Mouse (Mus musculus) neural tube, embryonic 11.5 days (tissue): Measurements from ENCODE around the gene Arntl. TPM values are rescaled to one million over a fixed set of nuclear protein-coding genes. Genes with fewer than 3 reads are reported as not detected.
"Not testable (repeated sequence)": the region's sequence is repeated elsewhere in the genome, so short reads cannot be mapped to it uniquely, and the experiment has no call there.

ENCODE experiments used
- ATAC-seq: fragments of 200-750 bp; cut with Nextera tagmentation; 2 replicates; pipeline ENCODE4 v1.8.0; 2017; ENCODE audit warnings: moderate number of reproducible peaks, mild to moderate bottlenecking, moderate TSS enrichment, moderate library complexity; ENCODE audit not compliant: insufficient read depth, low FRiP score, low TSS enrichment
- DNase-seq: peaks from one replicate; pipeline ENCODE4 v3.0.0-alpha.2; 2015; ENCODE audit warnings: low spot score
- H3K27ac ChIP-seq: fragments of 300-500 bp; sonication (generic); 2 replicates; pipeline ENCODE4 v1.5.1; 2014; ENCODE audit warnings: low read depth, mild to moderate bottlenecking, low read length
- H3K27me3 ChIP-seq: fragments of 300-500 bp; sonication (generic); 2 replicates; pipeline ENCODE4 v1.6.1; 2014; ENCODE audit warnings: mild to moderate bottlenecking, low read length, mixed read lengths; ENCODE audit not compliant: control insufficient read depth, insufficient read depth
- H3K36me3 ChIP-seq: fragments of 300-500 bp; sonication (generic); 2 replicates; pipeline ENCODE4 v1.6.1; 2014; ENCODE audit warnings: mild to moderate bottlenecking, low read length, moderate library complexity, mixed read lengths; ENCODE audit not compliant: control insufficient read depth, insufficient read depth
- H3K4me1 ChIP-seq: fragments of 300-500 bp; sonication (generic); 2 replicates; pipeline ENCODE4 v1.6.1; 2014; ENCODE audit warnings: low read length, mixed read lengths; ENCODE audit not compliant: control insufficient read depth, insufficient read depth
- H3K4me2 ChIP-seq: fragments of 300-500 bp; sonication (generic); 2 replicates; pipeline ENCODE4 v1.6.1; 2014; ENCODE audit warnings: low read depth, mild to moderate bottlenecking, moderate library complexity
- H3K4me3 ChIP-seq: fragments of 300-500 bp; sonication (generic); 2 replicates; pipeline ENCODE4 v1.5.1; 2014; ENCODE audit warnings: low read depth, low read length
- H3K9ac ChIP-seq: fragments of 300-500 bp; sonication (generic); 2 replicates; pipeline ENCODE4 v1.6.1; 2014; ENCODE audit warnings: mild to moderate bottlenecking, low read length
- H3K9me3 ChIP-seq: fragments of 300-500 bp; sonication (generic); 2 replicates; pipeline ENCODE4 v1.6.1; 2016; ENCODE audit warnings: low read length; ENCODE audit not compliant: control insufficient read depth
- WGBS: fragments of 180-500 bp; shearing (Covaris S2); extraction: QIAGEN DNeasy Blood & Tissue Kit; methylation state at CpG from one replicate; pipeline ENCODE4 v1.1.7; 2014; 5-methylcytosine and 5-hydroxymethylcytosine counted together
- polyA plus RNA-seq: library from polyadenylated mRNA; unstranded; fragments of >200 nt; fragmentation: Nextera tagmentation; extraction: Ambion mirVana; gene quantifications from 2 replicates; pipeline ENCODE4 v1.2.1, GENCODE M21; 2014

The Arntl gene
- polyA plus RNA-seq, 1 experiment from 2014 or later: 8.6 TPM

- H3K27ac ChIP-seq: no peak overlapping the region
- no peak for DNase-seq
- 89% methylated on average over 6 of the region's 6 CpGs for WGBS
These were observed 44.3 kb downstream of the Arntl start for GRCm38 (mm10) chr7:113251554-113251953.

GRCm38 (mm10) chr7:113253777-113254405 lies 46.6 kb downstream of the Arntl start:
- no peaks in the 10 kb centered on the region for H3K4me1 ChIP-seq
- H3K4me2 ChIP-seq: no peak overlapping the region
- H3K27me3 ChIP-seq: no peaks in the 10 kb centered on the region
- WGBS: 92% methylated on average over 7 of the region's 7 CpGs
- no peaks in the 10 kb centered on the region for H3K9me3 ChIP-seq
- ATAC-seq (no peak), DNase-seq (no peak)
- H3K9ac ChIP-seq: no peak overlapping the region
- no peak overlapping the region for H3K27ac ChIP-seq
- H3K36me3 ChIP-seq: no peaks in the 10 kb centered on the region
- no peak overlapping the region for H3K4me3 ChIP-seq

More at GRCm38 (mm10) chr7:113251554-113251953, 44.3 kb downstream of the Arntl start:
- no peaks in the 10 kb centered on the region for H3K36me3 ChIP-seq
- no peaks in the 10 kb centered on the region for H3K4me1 ChIP-seq
- H3K27me3 ChIP-seq: no peaks in the 10 kb centered on the region
- H3K4me2 ChIP-seq: no peak overlapping the region
- H3K9me3 ChIP-seq: no peaks in the 10 kb centered on the region
- ATAC-seq: no peak
- no peak overlapping the region for H3K4me3 ChIP-seq
- no peak overlapping the region for H3K9ac ChIP-seq

- peak; percentile 61 for DNase-seq
- no peak overlapping the region for H3K27ac ChIP-seq
- ATAC-seq: no peak
- H3K4me3 ChIP-seq: no peak overlapping the region
- no peak overlapping the region for H3K4me2 ChIP-seq
- no peaks in the 10 kb centered on the region for H3K36me3 ChIP-seq
- no peaks in the 10 kb centered on the region for H3K9me3 ChIP-seq
- no peak overlapping the region for H3K9ac ChIP-seq
- H3K27me3 ChIP-seq: no peaks in the 10 kb centered on the region
- 50% methylated on average over 4 of the region's 4 CpGs for WGBS
- H3K4me1 ChIP-seq: no peaks in the 10 kb centered on the region
These were observed 48.8 kb downstream of the Arntl start for GRCm38 (mm10) chr7:113256046-113256445.

- Histone ChIP-seq H3K27ac (no peak overlapping the region), H3K27me3 (no peaks in the 10 kb centered on the region), H3K4me2 (no peak overlapping the region), H3K9me3 (no peaks in the 10 kb centered on the region), H3K36me3 (no peaks in the 10 kb centered on the region), H3K4me3 (no peak overlapping the region), H3K4me1 (no peaks in the 10 kb centered on the region), H3K9ac (no peak overlapping the region)
- no peak for ATAC-seq
- DNase-seq: no peak
- WGBS: 75% methylated on average over 4 of the region's 4 CpGs
These were observed 51.2 kb downstream of the Arntl start for GRCm38 (mm10) chr7:113258430-113258829.

- Histone ChIP-seq H3K27me3 (no peaks in the 10 kb centered on the region), H3K36me3 (no peaks in the 10 kb centered on the region), H3K9ac (no peak overlapping the region), H3K4me2 (no peak overlapping the region), H3K4me3 (no peak overlapping the region), H3K27ac (no peak overlapping the region), H3K9me3 (no peaks in the 10 kb centered on the region), H3K4me1 (no peaks in the 10 kb centered on the region)
- ATAC-seq (no peak), DNase-seq (no peak)
- WGBS: 74% methylated on average over 21 of the region's 21 CpGs
These were observed 53.3 kb downstream of the Arntl start for GRCm38 (mm10) chr7:113260321-113261167.

GRCm38 (mm10) chr7:113261690-113262089 lies 54.4 kb downstream of the Arntl start:
- Histone ChIP-seq H3K4me3 (no peak overlapping the region), H3K27ac (no peak overlapping the region), H3K9ac (no peak overlapping the region), H3K4me1 (no peaks in the 10 kb centered on the region), H3K4me2 (no peak overlapping the region), H3K9me3 (no peaks in the 10 kb centered on the region), H3K36me3 (no peaks in the 10 kb centered on the region), H3K27me3 (no peaks in the 10 kb centered on the region)
- ATAC-seq (no peak), DNase-seq (no peak)
- WGBS: 32% methylated on average over 3 of the region's 3 CpGs

GRCm38 (mm10) chr7:113262510-113263467 lies 55.5 kb downstream of the Arntl start:
- H3K27me3 ChIP-seq, H3K27ac ChIP-seq, H3K36me3 ChIP-seq, ATAC-seq, H3K9ac ChIP-seq, H3K4me2 ChIP-seq, H3K9me3 ChIP-seq, H3K4me1 ChIP-seq, H3K4me3 ChIP-seq, DNase-seq: not testable (repeated sequence)
- 44% methylated on average over 14 of the region's 14 CpGs for WGBS

- DNase-seq: no peak
- no peaks in the 10 kb centered on the region for H3K27me3 ChIP-seq
- ATAC-seq: no peak
- H3K9me3 ChIP-seq: no peaks in the 10 kb centered on the region
- H3K9ac ChIP-seq: no peak overlapping the region
- H3K4me1 ChIP-seq: no peaks in the 10 kb centered on the region
- no peak overlapping the region for H3K4me2 ChIP-seq
- no peaks in the 10 kb centered on the region for H3K36me3 ChIP-seq
- no peak overlapping the region for H3K27ac ChIP-seq
- no peak overlapping the region for H3K4me3 ChIP-seq
- WGBS: 88% methylated on average over 1 of the region's 1 CpGs
These were observed 56.7 kb downstream of the Arntl start for GRCm38 (mm10) chr7:113263990-113264389.
